Mouse (Mus musculus): ENCODE measurements around the gene Cdkl3. TPM values are rescaled to one million over a fixed set of nuclear protein-coding genes. Genes with fewer than 3 reads are reported as not detected.

Gene Cdkl3
- polyA plus RNA-seq, 1 experiment from 2014 or later, result 10.2 TPM

DNA sequence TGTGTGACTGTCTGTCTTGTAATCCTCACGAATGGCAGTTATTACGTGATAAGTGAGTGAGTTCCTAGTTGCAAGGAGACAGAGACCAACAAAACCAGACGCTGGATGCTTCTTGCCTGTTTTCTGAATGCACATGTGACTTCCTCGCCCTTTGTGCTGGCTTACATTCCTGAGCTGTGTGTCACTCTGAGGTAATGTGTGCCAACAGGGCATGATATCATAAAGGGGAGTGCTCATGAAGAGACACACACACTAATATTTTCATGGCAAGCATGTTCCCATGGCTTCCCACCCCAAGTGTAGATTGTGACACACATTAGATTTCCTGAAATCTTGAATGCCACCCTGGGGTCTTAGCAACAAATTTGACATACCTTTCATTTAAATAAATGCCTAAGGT, 73.9 kb downstream of the Cdkl3 start:
- 0 out of 2 replicates have a peak, but pooled peaks cover 4% of the 10 kb centered on the region for H3K4me1 ChIP-seq (ENCODE audit: control insufficient read depth, insufficient read depth, low read length)
- no peak for DNase-seq (ENCODE audit: low spot score)
- H3K9me3 ChIP-seq (ENCODE audit: control insufficient read depth, low read length), result no peaks in the 10 kb centered on the region
- no peaks in the 10 kb centered on the region for H3K27me3 ChIP-seq (replicated peaks; ENCODE audit: control insufficient read depth, insufficient read depth, low read length)
- no peak overlapping the region for H3K4me2 ChIP-seq (ENCODE audit: low read depth, low read length)
- H3K27ac ChIP-seq (replicated peaks; ENCODE audit: low read depth, low read length), result no peak overlapping the region
- no peaks in the 10 kb centered on the region for H3K36me3 ChIP-seq (ENCODE audit: control insufficient read depth, insufficient read depth, low read length)
- no peak overlapping the region for H3K9ac ChIP-seq (ENCODE audit: low read depth, low read length)
- no peak overlapping the region for H3K4me3 ChIP-seq (ENCODE audit: low read depth, low read length)
- 71% methylated on average over 4 of the region's 4 CpGs for WGBS
- ATAC-seq (ENCODE audit: low read depth), result no peak

DNA sequence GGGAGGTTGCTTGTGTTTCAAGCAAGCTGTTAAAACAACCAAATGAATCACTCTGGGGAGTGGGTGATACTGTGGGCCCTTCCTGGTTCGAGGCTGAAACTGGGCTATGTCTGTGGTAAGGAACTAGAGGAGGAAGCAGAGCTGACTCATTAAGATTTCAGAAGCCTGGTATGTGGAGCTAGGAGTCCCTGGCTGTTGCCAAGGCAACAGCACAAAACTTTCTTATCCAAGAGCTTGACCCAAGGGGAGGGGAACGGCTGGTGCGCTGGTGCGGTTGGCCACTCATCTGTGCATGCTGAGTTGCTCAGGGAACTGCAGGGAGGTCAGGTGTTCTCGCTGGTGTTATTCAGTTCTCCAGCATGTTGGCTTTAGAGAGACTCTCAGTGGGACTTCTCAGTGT, 76.0 kb downstream of the Cdkl3 start:
- Histone ChIP-seq H3K27ac (replicated peaks; ENCODE audit: low read depth, low read length) (no peak overlapping the region), H3K36me3 (ENCODE audit: control insufficient read depth, insufficient read depth, low read length) (no peaks in the 10 kb centered on the region), H3K4me3 (ENCODE audit: low read depth, low read length) (no peak overlapping the region), H3K9ac (ENCODE audit: low read depth, low read length) (no peak overlapping the region), H3K4me2 (ENCODE audit: low read depth, low read length) (no peak overlapping the region), H3K9me3 (ENCODE audit: control insufficient read depth, low read length) (no peaks in the 10 kb centered on the region), H3K4me1 (ENCODE audit: control insufficient read depth, insufficient read depth, low read length) (0 out of 2 replicates have a peak, but pooled peaks cover 4% of the 10 kb centered on the region), H3K27me3 (replicated peaks; ENCODE audit: control insufficient read depth, insufficient read depth, low read length) (no peaks in the 10 kb centered on the region)
- 24% methylated on average over 5 of the region's 5 CpGs for WGBS
- ATAC-seq (ENCODE audit: low read depth), result peak; percentile 42; the same call in 1 of the 2 replicates
- DNase-seq (ENCODE audit: low spot score), result peak; percentile 73

DNA sequence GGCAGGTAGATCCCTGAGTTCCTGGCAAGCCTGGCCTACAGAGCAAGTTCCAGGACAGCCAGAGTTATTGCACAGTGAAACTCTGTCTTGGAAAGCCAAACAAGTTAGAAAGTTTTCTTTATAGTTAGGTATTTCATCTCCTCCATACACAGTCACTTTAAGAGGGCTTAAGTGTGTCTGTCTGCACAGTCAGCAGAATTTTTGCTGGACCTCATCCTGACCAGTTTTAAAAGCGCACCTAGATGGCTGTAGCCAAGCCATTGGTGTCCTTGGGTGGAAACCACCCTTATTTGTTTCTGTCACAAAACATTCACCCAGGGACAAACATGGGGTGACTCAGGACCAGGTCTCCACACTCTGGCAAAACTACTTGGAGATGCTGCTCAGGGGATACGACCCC, 76.6 kb downstream of the Cdkl3 start:
- no peaks in the 10 kb centered on the region for H3K27me3 ChIP-seq (replicated peaks; ENCODE audit: control insufficient read depth, insufficient read depth, low read length)
- WGBS, result 81% methylated on average over 2 of the region's 2 CpGs

DNA sequence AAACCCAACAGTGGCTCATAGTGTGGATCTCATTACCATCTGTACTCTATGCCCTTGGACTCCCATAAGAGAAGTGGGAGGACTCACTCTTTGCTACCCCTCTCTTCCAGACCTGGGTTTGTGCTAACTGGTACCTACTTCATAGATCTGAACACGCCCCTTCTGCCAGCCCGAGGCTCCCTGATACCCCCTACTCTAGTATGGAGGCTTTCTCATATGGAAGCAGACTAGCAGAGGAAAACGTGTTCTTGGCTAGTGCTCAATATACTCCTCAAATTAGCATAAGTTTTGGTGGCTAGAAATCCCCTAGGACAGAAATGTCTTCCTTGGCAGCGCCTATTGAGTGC, 81.8 kb downstream of the Cdkl3 start:
- H3K4me2 ChIP-seq (ENCODE audit: low read depth, low read length), result peak overlapping the region; percentile 39
- H3K27ac ChIP-seq (replicated peaks; ENCODE audit: low read depth, low read length), result peak overlapping the region; percentile 86
- peaks cover 23% of the 10 kb centered on the region for H3K4me1 ChIP-seq (ENCODE audit: control insufficient read depth, insufficient read depth, low read length)
- WGBS, result 47% methylated on average over 4 of the region's 4 CpGs
- peak; percentile 45 for DNase-seq (ENCODE audit: low spot score)
- H3K9me3 ChIP-seq (ENCODE audit: control insufficient read depth, low read length), result no peaks in the 10 kb centered on the region
- H3K4me3 ChIP-seq (ENCODE audit: low read depth, low read length), result no peak overlapping the region
- ATAC-seq (ENCODE audit: low read depth), result no peak
- no peaks in the 10 kb centered on the region for H3K36me3 ChIP-seq (ENCODE audit: control insufficient read depth, insufficient read depth, low read length)
- no peaks in the 10 kb centered on the region for H3K27me3 ChIP-seq (replicated peaks; ENCODE audit: control insufficient read depth, insufficient read depth, low read length)
- H3K9ac ChIP-seq (ENCODE audit: low read depth, low read length), result peak overlapping the region; percentile 39

More for the DNA sequence above, 76.6 kb downstream of the Cdkl3 start:
- no peaks in the 10 kb centered on the region for H3K36me3 ChIP-seq (ENCODE audit: control insufficient read depth, insufficient read depth, low read length)
- H3K4me1 ChIP-seq (ENCODE audit: control insufficient read depth, insufficient read depth, low read length), result peaks cover 6% of the 10 kb centered on the region; the same call in 1 of the 2 replicates
- no peak overlapping the region for H3K4me2 ChIP-seq (ENCODE audit: low read depth, low read length)
- DNase-seq (ENCODE audit: low spot score) (no peak), ATAC-seq (ENCODE audit: low read depth) (no peak)
- H3K27ac ChIP-seq (replicated peaks; ENCODE audit: low read depth, low read length), result no peak overlapping the region
- H3K4me3 ChIP-seq (ENCODE audit: low read depth, low read length), result no peak overlapping the region
- H3K9me3 ChIP-seq (ENCODE audit: control insufficient read depth, low read length), result no peaks in the 10 kb centered on the region
- H3K9ac ChIP-seq (ENCODE audit: low read depth, low read length), result no peak overlapping the region

DNA sequence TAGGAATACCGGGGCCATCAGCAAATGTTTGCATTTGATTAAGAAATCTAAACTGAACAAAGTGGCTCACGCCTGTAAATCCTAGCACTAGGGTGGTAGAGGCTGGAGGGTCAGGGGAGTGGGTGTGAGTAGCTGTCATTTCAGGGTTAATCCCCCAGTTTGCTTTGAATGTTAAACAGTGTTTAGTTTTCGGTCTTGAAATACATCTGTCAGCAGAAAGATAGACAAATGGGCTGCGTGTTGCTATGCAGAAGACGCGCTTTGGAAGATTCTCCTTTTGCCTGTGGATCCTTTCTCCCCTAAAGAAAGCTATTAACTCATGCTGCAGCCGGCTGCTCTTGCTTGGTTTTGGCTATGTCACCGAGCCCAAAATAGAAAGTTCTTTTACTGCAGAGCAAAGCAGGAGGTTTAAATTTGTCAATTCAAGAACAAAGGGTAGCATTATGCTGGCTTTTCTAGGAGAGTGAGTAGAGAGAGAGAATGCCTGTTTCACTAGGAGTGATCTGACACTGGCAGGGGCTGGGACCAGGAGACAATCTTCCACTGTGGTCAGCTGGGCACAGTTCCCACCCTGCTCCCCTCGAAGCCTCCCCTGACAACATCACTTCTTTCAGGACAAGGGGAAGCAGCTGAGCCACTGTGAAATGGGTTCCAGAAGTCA, 82.3 kb downstream of the Cdkl3 start:
- peak overlapping the region; percentile 39 for H3K4me2 ChIP-seq (ENCODE audit: low read depth, low read length)
- H3K9ac ChIP-seq (ENCODE audit: low read depth, low read length), result peak overlapping the region; percentile 39
- peak; percentile 83 for DNase-seq (ENCODE audit: low spot score)
- H3K27ac ChIP-seq (replicated peaks; ENCODE audit: low read depth, low read length), result peak overlapping the region; percentile 86
- no peak overlapping the region for H3K4me3 ChIP-seq (ENCODE audit: low read depth, low read length)
- no peaks in the 10 kb centered on the region for H3K27me3 ChIP-seq (replicated peaks; ENCODE audit: control insufficient read depth, insufficient read depth, low read length)
- no peaks in the 10 kb centered on the region for H3K36me3 ChIP-seq (ENCODE audit: control insufficient read depth, insufficient read depth, low read length)
- WGBS, result 20% methylated on average over 9 of the region's 9 CpGs
- no peaks in the 10 kb centered on the region for H3K9me3 ChIP-seq (ENCODE audit: control insufficient read depth, low read length)
- peak; percentile 83; the same call in 1 of the 2 replicates for ATAC-seq (ENCODE audit: low read depth)
- H3K4me1 ChIP-seq (ENCODE audit: control insufficient read depth, insufficient read depth, low read length), result peaks cover 23% of the 10 kb centered on the region

DNA sequence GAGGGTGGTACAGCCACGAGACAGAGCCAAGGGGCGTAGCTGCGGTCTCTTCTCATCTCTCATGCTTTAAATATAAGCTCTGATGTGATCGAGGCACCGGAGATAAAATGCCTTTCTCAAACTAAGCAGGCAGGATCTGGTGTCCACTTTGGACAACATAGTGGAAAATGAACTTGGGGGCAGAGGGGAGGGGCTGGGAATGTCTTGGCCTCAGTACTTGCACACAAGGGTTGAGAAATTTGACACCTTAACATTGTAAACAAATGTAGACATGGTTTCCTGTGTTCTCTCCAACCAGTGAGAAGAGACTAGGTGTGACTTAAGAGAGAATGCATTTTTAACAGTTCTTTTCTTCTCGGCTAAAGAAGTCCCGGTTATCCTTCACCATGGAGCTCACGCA, 85.3 kb downstream of the Cdkl3 start:
- Histone ChIP-seq H3K4me1 (ENCODE audit: control insufficient read depth, insufficient read depth, low read length) (peaks cover 23% of the 10 kb centered on the region), H3K4me2 (ENCODE audit: low read depth, low read length) (no peak overlapping the region), H3K27me3 (replicated peaks; ENCODE audit: control insufficient read depth, insufficient read depth, low read length) (no peaks in the 10 kb centered on the region), H3K36me3 (ENCODE audit: control insufficient read depth, insufficient read depth, low read length) (no peaks in the 10 kb centered on the region), H3K9ac (ENCODE audit: low read depth, low read length) (no peak overlapping the region), H3K4me3 (ENCODE audit: low read depth, low read length) (no peak overlapping the region), H3K27ac (replicated peaks; ENCODE audit: low read depth, low read length) (peak overlapping the region; percentile 40; the same call in 1 of the 2 replicates), H3K9me3 (ENCODE audit: control insufficient read depth, low read length) (no peaks in the 10 kb centered on the region)
- ATAC-seq (ENCODE audit: low read depth) (no peak), DNase-seq (ENCODE audit: low spot score) (peak; percentile 40)
- WGBS, result 53% methylated on average over 8 of the region's 8 CpGs

DNA sequence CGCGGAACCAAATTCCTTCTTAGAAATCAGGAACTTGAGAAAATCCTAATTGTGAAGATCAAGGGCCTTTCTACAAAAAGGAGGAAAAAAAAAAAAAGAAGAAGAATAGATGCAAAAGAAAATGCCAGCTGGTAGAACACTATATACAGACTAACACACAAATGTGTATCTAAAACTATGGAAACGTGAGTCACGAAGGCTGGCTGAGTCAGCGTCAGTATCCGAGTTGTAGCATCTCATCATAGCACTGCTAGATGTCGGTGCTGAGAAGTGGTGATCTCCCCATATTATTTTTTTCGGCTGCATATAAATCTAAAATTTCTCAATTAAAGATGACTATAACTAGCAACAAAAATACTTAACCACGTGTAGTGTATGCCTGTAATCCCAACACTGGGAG, 87.2 kb downstream of the Cdkl3 start:
- no peaks in the 10 kb centered on the region for H3K27me3 ChIP-seq (replicated peaks; ENCODE audit: control insufficient read depth, insufficient read depth, low read length)
- ATAC-seq (ENCODE audit: low read depth), result no peak
- no peaks in the 10 kb centered on the region for H3K9me3 ChIP-seq (ENCODE audit: control insufficient read depth, low read length)
- DNase-seq (ENCODE audit: low spot score), result no peak
- no peaks in the 10 kb centered on the region for H3K36me3 ChIP-seq (ENCODE audit: control insufficient read depth, insufficient read depth, low read length)
- no peak overlapping the region for H3K27ac ChIP-seq (replicated peaks; ENCODE audit: low read depth, low read length)
- H3K4me3 ChIP-seq (ENCODE audit: low read depth, low read length), result no peak overlapping the region
- no peak overlapping the region for H3K4me2 ChIP-seq (ENCODE audit: low read depth, low read length)
- no peak overlapping the region for H3K9ac ChIP-seq (ENCODE audit: low read depth, low read length)
- peaks cover 14% of the 10 kb centered on the region for H3K4me1 ChIP-seq (ENCODE audit: control insufficient read depth, insufficient read depth, low read length)
- 87% methylated on average over 9 of the region's 9 CpGs for WGBS

DNA sequence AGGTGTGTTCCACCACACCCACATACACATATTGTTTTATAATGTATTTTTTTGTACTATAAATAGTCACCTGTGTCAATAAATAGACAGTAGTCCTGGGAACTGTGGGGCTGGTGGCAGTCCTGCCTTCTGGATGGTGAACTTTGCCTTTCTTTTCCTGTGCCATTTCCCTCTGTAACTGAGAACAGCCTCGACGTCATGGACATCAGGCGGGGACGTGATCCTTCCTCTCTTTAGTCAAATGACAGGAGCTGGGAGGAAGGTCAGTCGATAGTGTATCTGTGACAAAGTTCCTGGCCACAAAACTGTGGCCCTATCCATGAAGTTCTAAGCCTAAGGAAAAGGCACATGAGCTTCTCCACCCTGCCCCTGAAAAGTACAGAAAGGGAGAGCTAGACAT, 90.5 kb downstream of the Cdkl3 start:
- DNase-seq (ENCODE audit: low spot score) (peak; percentile 14), ATAC-seq (ENCODE audit: low read depth) (no peak)
- Histone ChIP-seq H3K4me1 (ENCODE audit: control insufficient read depth, insufficient read depth, low read length) (peaks cover 4% of the 10 kb centered on the region; the same call in 1 of the 2 replicates), H3K4me3 (ENCODE audit: low read depth, low read length) (no peak overlapping the region), H3K9me3 (ENCODE audit: control insufficient read depth, low read length) (no peaks in the 10 kb centered on the region), H3K27me3 (replicated peaks; ENCODE audit: control insufficient read depth, insufficient read depth, low read length) (no peaks in the 10 kb centered on the region), H3K36me3 (ENCODE audit: control insufficient read depth, insufficient read depth, low read length) (no peaks in the 10 kb centered on the region), H3K4me2 (ENCODE audit: low read depth, low read length) (no peak overlapping the region), H3K27ac (replicated peaks; ENCODE audit: low read depth, low read length) (no peak overlapping the region), H3K9ac (ENCODE audit: low read depth, low read length) (no peak overlapping the region)
- WGBS, result 44% methylated on average over 5 of the region's 5 CpGs

DNA sequence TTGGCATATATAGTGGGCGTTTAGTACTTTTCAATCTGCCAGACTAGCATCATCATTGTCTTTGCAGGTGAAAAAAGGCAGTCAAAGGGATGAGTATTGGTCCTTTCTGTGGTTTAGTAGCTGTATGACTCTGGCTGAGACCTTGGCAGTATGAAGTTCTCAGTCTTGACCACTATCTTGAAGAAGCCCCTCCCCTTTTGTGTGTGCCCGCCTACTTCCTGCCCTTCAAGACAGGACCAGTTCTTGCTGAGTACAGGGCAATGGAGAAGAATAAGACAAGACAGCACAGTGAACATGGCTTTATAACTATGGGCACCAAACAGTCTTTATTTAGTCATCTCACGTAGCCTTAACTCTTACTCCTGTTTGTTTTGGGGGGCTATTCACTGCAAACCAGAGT, 93.0 kb downstream of the Cdkl3 start:
- 74% methylated on average over 3 of the region's 3 CpGs for WGBS
- ATAC-seq (ENCODE audit: low read depth), result no peak
- Histone ChIP-seq H3K4me1 (ENCODE audit: control insufficient read depth, insufficient read depth, low read length) (peaks cover 19% of the 10 kb centered on the region), H3K27me3 (replicated peaks; ENCODE audit: control insufficient read depth, insufficient read depth, low read length) (no peaks in the 10 kb centered on the region), H3K4me2 (ENCODE audit: low read depth, low read length) (no peak overlapping the region), H3K4me3 (ENCODE audit: low read depth, low read length) (no peak overlapping the region), H3K27ac (replicated peaks; ENCODE audit: low read depth, low read length) (no peak overlapping the region), H3K9ac (ENCODE audit: low read depth, low read length) (no peak overlapping the region), H3K36me3 (ENCODE audit: control insufficient read depth, insufficient read depth, low read length) (no peaks in the 10 kb centered on the region), H3K9me3 (ENCODE audit: control insufficient read depth, low read length) (no peaks in the 10 kb centered on the region)
- DNase-seq (ENCODE audit: low spot score), result no peak

All from embryonic facial prominence, embryonic 14.5 days (tissue).